14 mouse cellular contexts compared by ENCODE assay signal in the genomic region with DNA sequence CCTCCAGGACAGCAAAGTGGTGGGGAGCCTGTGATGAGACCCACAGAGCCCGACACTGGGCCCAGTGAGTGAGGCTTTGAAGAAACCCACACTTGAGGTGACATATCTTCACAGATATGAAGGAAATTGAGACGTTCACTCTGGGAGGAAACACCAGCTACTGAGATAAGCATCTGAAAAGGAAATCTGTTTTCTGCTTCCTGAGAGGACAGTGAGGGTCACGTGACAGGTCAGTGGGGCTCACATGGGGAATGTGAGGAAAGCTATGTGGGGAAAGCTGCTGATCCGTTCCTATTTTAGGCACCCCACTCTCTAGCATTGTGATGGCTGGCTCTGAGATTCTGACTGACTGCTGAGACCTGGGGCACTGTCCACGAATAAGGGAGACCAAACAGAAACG. TPM values are rescaled to one million over a fixed set of nuclear protein-coding genes. Genes with fewer than 3 reads are reported as not detected.
DNase-seq lines count a peak whose midpoint lies in the region; ATAC-seq and TF ChIP-seq lines count a peak whose summit lies in the region.
"Had no signal": no experiment of that assay in that cellular context is flagged by ENCODE, and none has a peak within 500 bp of the region (broad histone marks: within the 10 kb centered on the region; RNA-seq: fewer than 3 reads in every experiment).

No protein-coding gene starts in this region.

- WGBS in kidney, postnatal 0 days, result 60% methylated on average over 6 of the region's 6 CpGs

- no peaks in the 10 kb centered on the region for H3K27me3 ChIP-seq in kidney, postnatal 0 days (ENCODE audit: insufficient read depth, low read length)
- H3K27me3 ChIP-seq in G1E (ENCODE audit: insufficient read depth, low read length), result no peaks in the 10 kb centered on the region
- H3K27me3 ChIP-seq: liver, embryonic 12.5 days; megakaryocyte, embryonic 14.5 days had no signal

- H3K9ac ChIP-seq in kidney, postnatal 0 days (ENCODE audit: low read depth, low read length), result no peak overlapping the region
- H3K9ac ChIP-seq: forebrain, postnatal 0 days; liver, embryonic 12.5 days had no signal

- no peak overlapping the region for H3K4me2 ChIP-seq in kidney, postnatal 0 days (ENCODE audit: low read length)
- H3K4me2 ChIP-seq: liver, embryonic 12.5 days had no signal

- no peaks in the 10 kb centered on the region for H3K4me1 ChIP-seq in kidney, postnatal 0 days (replicated peaks; ENCODE audit: insufficient read depth, low read length)
- H3K4me1 ChIP-seq in G1E (ENCODE audit: insufficient read depth, low read depth, low read length), result peaks cover 9% of the 10 kb centered on the region
- H3K4me1 ChIP-seq: liver, embryonic 12.5 days had no signal

- intact Hi-C loops in gastrocnemius, postnatal 36 days (cut with DNase I), result no loop called here

- H3K27ac ChIP-seq in kidney, postnatal 0 days, result no peak overlapping the region
- H3K27ac ChIP-seq: hindbrain, postnatal 0 days; liver, embryonic 12.5 days had no signal

- H3K36me3 ChIP-seq in kidney, postnatal 0 days (ENCODE audit: insufficient read depth, low read length), result no peaks in the 10 kb centered on the region
- peaks cover 67% of the 10 kb centered on the region for H3K36me3 ChIP-seq in G1E (replicated peaks)
- H3K36me3 ChIP-seq: liver, embryonic 12.5 days had no signal

- no peak overlapping the region for H3K4me3 ChIP-seq in kidney, postnatal 0 days (replicated peaks; ENCODE audit: low read depth, low read length)
- H3K4me3 ChIP-seq in G1E (ENCODE audit: low read depth, low read length), result no peak overlapping the region
- H3K4me3 ChIP-seq: liver, embryonic 12.5 days; megakaryocyte, embryonic 14.5 days had no signal

- DNase-seq in CD4-positive, CD25-positive, alpha-beta regulatory T cell, adult 2 months (ENCODE audit: low read depth, low spot score), result peak; percentile 6
- DNase-seq in kidney, postnatal 0 days (ENCODE audit: low spot score), result peak; percentile 22
- DNase-seq in kidney, postnatal 14 days, result no peak
- no peak for DNase-seq in G1E (ENCODE audit: low spot score)
- DNase-seq in gastrocnemius, postnatal 36 days, result no peak
- DNase-seq: adrenal gland, postnatal 36 days; forebrain, postnatal 0 days; gastrocnemius, postnatal 10 days had no signal

- ATAC-seq in CD4-positive, CD25-positive, alpha-beta regulatory T cell, adult 4 months, result no peak
- no peak for ATAC-seq in kidney, postnatal 0 days (replicated peaks; ENCODE audit: low FRiP score, low read depth)
- ATAC-seq in G1E (ENCODE audit: extremely low read depth, insufficient number of reproducible peaks, low FRiP score, poor library complexity, severe bottlenecking), result peak; percentile 52
- peak; percentile 61 to 70 for ATAC-seq in hematopoietic stem cell, adult 5-6 weeks (replicated peaks in 1 of 2; ENCODE audit: insufficient read depth in 1 of 2, low FRiP score in 2 of 2, low TSS enrichment in 1 of 2, low read depth in 1 of 2, poor library complexity in 2 of 2, severe bottlenecking in 2 of 2)
- ATAC-seq in erythroblast, adult 5-6 weeks (replicated peaks; ENCODE audit: low FRiP score, poor library complexity, severe bottlenecking), result no peak
- ATAC-seq: forebrain, postnatal 0 days; hindbrain, postnatal 0 days; liver, embryonic 12.5 days had no signal

- TF ChIP-seq CTCF in kidney, postnatal 0 days (IDR thresholded peaks at IDR 0.05; ENCODE audit: low read depth), result no peak
- TF ChIP-seq CTCF in G1E (IDR thresholded peaks at IDR 0.05; ENCODE audit: low read depth, low read length), result no peak

- no peaks in the 10 kb centered on the region for H3K9me3 ChIP-seq in kidney, postnatal 0 days (replicated peaks; ENCODE audit: low read length)
- H3K9me3 ChIP-seq in G1E (replicated peaks), result no peaks in the 10 kb centered on the region
- H3K9me3 ChIP-seq: liver, embryonic 12.5 days; megakaryocyte, embryonic 14.5 days had no signal

RNA-seq across cellular contexts. Expression of a gene that starts 43.7 kb away (rescaled TPM):
- 1 to 10 TPM; 2.4 to 3.3 TPM for polyA plus RNA-seq in CD4-positive, CD25-positive, alpha-beta regulatory T cell, adult 4 months (2017; shearing (Covaris generic))
- polyA plus RNA-seq in kidney, postnatal 0 days (2015; fragmentation: Nextera tagmentation; extraction: Ambion mirVana), result 18.8 and 20.2 TPM in 2 replicates
- total RNA-seq in G1E (2014; fragmentation: Nextera tagmentation), result 120 and 131 TPM in 2 replicates
- total RNA-seq in G1E (2017), result 143 and 174 TPM in 2 replicates
- 9.3 and 10.1 TPM in 2 replicates for polyA plus RNA-seq in G1E (2012)
- 10.0 and 15.6 TPM in 2 replicates for total RNA-seq in hematopoietic stem cell, adult 5-6 weeks (2017)
- total RNA-seq in gastrocnemius, postnatal 36 days (2021), result 1 to 10 TPM; 3.5 to 4.0 TPM
- 2.3 and 13.8 TPM in 2 replicates for total RNA-seq in erythroblast, adult 5-6 weeks (2015; ENCODE audit: low replicate concordance)
- total RNA-seq in erythroblast, adult 5-6 weeks (2017; ENCODE audit: low replicate concordance), result 1.9 and 2.6 TPM in 2 replicates

RNA-seq across cellular contexts. Expression of a gene that starts 52.9 kb away (rescaled TPM):
- 10 to 100 TPM; 55.8 to 64.6 TPM for polyA plus RNA-seq in CD4-positive, CD25-positive, alpha-beta regulatory T cell, adult 4 months (2017; shearing (Covaris generic))
- polyA plus RNA-seq in kidney, postnatal 0 days (2015; fragmentation: Nextera tagmentation; extraction: Ambion mirVana), result 2.0 TPM in 2 replicates
- total RNA-seq in G1E (2014; fragmentation: Nextera tagmentation) (142 and 144 TPM in 2 replicates), G1E (2017) (202 and 232 TPM in 2 replicates)
- 1.4 and 2.4 TPM in 2 replicates for polyA plus RNA-seq in G1E (2012)
- total RNA-seq in hematopoietic stem cell, adult 5-6 weeks (2017), result 40.7 and 45.8 TPM in 2 replicates
- under 1 TPM; 0.20 TPM for total RNA-seq in gastrocnemius, postnatal 36 days (2021)
- 9.0 and 10.9 TPM in 2 replicates for total RNA-seq in erythroblast, adult 5-6 weeks (2015; ENCODE audit: low replicate concordance)
- 7.9 and 10.0 TPM in 2 replicates for total RNA-seq in erythroblast, adult 5-6 weeks (2017; ENCODE audit: low replicate concordance)

Comparison
In these comparisons a context has a peak if more than half of its experiments do, and no peak if none do; other contexts are left out.
1. DNase-seq: peak in CD4-positive, CD25-positive, alpha-beta regulatory T cell, adult 2 months (single experiment) and kidney, postnatal 0 days (single experiment); none in kidney, postnatal 14 days (single experiment), G1E (single experiment) and gastrocnemius, postnatal 36 days (0 of 2).
2. ATAC-seq: peak in G1E (single experiment) and hematopoietic stem cell, adult 5-6 weeks (2 of 2); none in CD4-positive, CD25-positive, alpha-beta regulatory T cell, adult 4 months (single experiment), kidney, postnatal 0 days (single experiment) and erythroblast, adult 5-6 weeks (single experiment).
3. RNA of a gene that starts 52.9 kb away (total RNA-seq): 142 to 232 TPM in G1E, 40.7 to 45.8 TPM in hematopoietic stem cell, adult 5-6 weeks and 7.9 to 10.9 TPM in erythroblast, adult 5-6 weeks; 0.20 TPM in gastrocnemius, postnatal 36 days; every median in the first group is over 4 times any median in the second.